8 mouse cellular contexts compared by ENCODE assay signal in genomic region chr3:91416137-91416536, GRCm38 (mm10).
DNase-seq lines count a peak whose midpoint lies in the region; ATAC-seq lines count a peak whose summit lies in the region.

No protein-coding gene starts in this region.

- H3K4me3 ChIP-seq in hindbrain, embryonic 11.5 days (ENCODE audit: low read depth, low read length), result no peak overlapping the region
- H3K4me3 ChIP-seq in hindbrain, embryonic 13.5 days, result no peak overlapping the region
- H3K4me3 ChIP-seq in heart, embryonic 12.5 days, result no peak overlapping the region

- no peak overlapping the region for H3K27ac ChIP-seq in hindbrain, embryonic 11.5 days (ENCODE audit: low read depth, low read length)
- no peak overlapping the region for H3K27ac ChIP-seq in hindbrain, embryonic 13.5 days
- H3K27ac ChIP-seq in heart, embryonic 12.5 days (ENCODE audit: poor library complexity, severe bottlenecking), result no peak overlapping the region

- H3K36me3 ChIP-seq in hindbrain, embryonic 11.5 days (ENCODE audit: control insufficient read depth, insufficient read depth, low read length), result no peaks in the 10 kb centered on the region
- H3K36me3 ChIP-seq in hindbrain, embryonic 13.5 days, result no peaks in the 10 kb centered on the region
- no peaks in the 10 kb centered on the region for H3K36me3 ChIP-seq in heart, embryonic 12.5 days

- peak; percentile 1 for DNase-seq in hindbrain, embryonic 11.5 days (ENCODE audit: low spot score)
- peak; percentile 2 for DNase-seq in thymus, postnatal 0 days (ENCODE audit: low spot score)
- DNase-seq in thymus, postnatal 36 days, result no peak
- peak; percentile 2 for DNase-seq in forelimb bud, embryonic 11.5 days (ENCODE audit: low read depth, low spot score)
- DNase-seq in thymus, postnatal 4 days, result no peak
- no peak for DNase-seq in urinary bladder, adult 2 months (ENCODE audit: low spot score)

- H3K4me1 ChIP-seq in hindbrain, embryonic 11.5 days (replicated peaks; ENCODE audit: control insufficient read depth, insufficient read depth, low read length), result no peaks in the 10 kb centered on the region
- H3K4me1 ChIP-seq in hindbrain, embryonic 13.5 days (replicated peaks), result no peaks in the 10 kb centered on the region
- H3K4me1 ChIP-seq in heart, embryonic 12.5 days (replicated peaks), result no peaks in the 10 kb centered on the region

- no peaks in the 10 kb centered on the region for H3K9me3 ChIP-seq in hindbrain, embryonic 11.5 days (ENCODE audit: control insufficient read depth, low read length)
- peaks cover 14% of the 10 kb centered on the region for H3K9me3 ChIP-seq in hindbrain, embryonic 13.5 days
- peaks cover 22% of the 10 kb centered on the region; the same call in 1 of the 2 replicates for H3K9me3 ChIP-seq in heart, embryonic 12.5 days (replicated peaks)

- WGBS in hindbrain, embryonic 11.5 days, result 43% methylated on average over 3 of the region's 3 CpGs
- 37% methylated on average over 3 of the region's 3 CpGs for WGBS in hindbrain, embryonic 13.5 days
- WGBS in heart, embryonic 12.5 days, result 33% methylated on average over 3 of the region's 3 CpGs

- H3K4me2 ChIP-seq in hindbrain, embryonic 11.5 days (replicated peaks; ENCODE audit: low read depth, low read length), result no peak overlapping the region
- no peak overlapping the region for H3K4me2 ChIP-seq in hindbrain, embryonic 13.5 days
- no peak overlapping the region for H3K4me2 ChIP-seq in heart, embryonic 12.5 days

- no peaks in the 10 kb centered on the region for H3K27me3 ChIP-seq in hindbrain, embryonic 11.5 days (ENCODE audit: control insufficient read depth, insufficient read depth, low read length)
- no peaks in the 10 kb centered on the region for H3K27me3 ChIP-seq in hindbrain, embryonic 13.5 days
- no peaks in the 10 kb centered on the region for H3K27me3 ChIP-seq in heart, embryonic 12.5 days (replicated peaks)

- no peak for ATAC-seq in hindbrain, embryonic 11.5 days (ENCODE audit: low FRiP score)
- ATAC-seq in hindbrain, embryonic 13.5 days (ENCODE audit: low FRiP score), result no peak
- no peak for ATAC-seq in heart, embryonic 12.5 days (ENCODE audit: insufficient number of reproducible peaks, low FRiP score)

- H3K9ac ChIP-seq in hindbrain, embryonic 11.5 days (ENCODE audit: low read depth, low read length), result no peak overlapping the region
- no peak overlapping the region for H3K9ac ChIP-seq in hindbrain, embryonic 13.5 days
- no peak overlapping the region for H3K9ac ChIP-seq in heart, embryonic 12.5 days

Comparison
In these comparisons a context has a peak if more than half of its experiments do, and no peak if none do; other contexts are left out.
1. DNase-seq: peak in hindbrain, embryonic 11.5 days (single experiment), thymus, postnatal 0 days (single experiment) and forelimb bud, embryonic 11.5 days (single experiment); none in thymus, postnatal 36 days (0 of 2), thymus, postnatal 4 days (single experiment) and urinary bladder, adult 2 months (single experiment).